Mouse (Mus musculus): ENCODE measurements around the gene Cftr. TPM values are rescaled to one million over a fixed set of nuclear protein-coding genes. Genes with fewer than 3 reads are reported as not detected.

Cftr gene
- polyA plus RNA-seq, 1 experiment from 2014 or later = 1.3 TPM

Other genes with a start within 250 kb of the Cftr start
- 6.4 and 7.3 TPM in 2 replicates for gene Wnt2, start 140.1 kb upstream of the Cftr start, polyA plus RNA-seq (2015; fragmentation: Nextera tagmentation; extraction: Ambion mirVana)
- not detected in 2 replicates for gene Asz1, start 61.6 kb upstream of the Cftr start, polyA plus RNA-seq (2015; fragmentation: Nextera tagmentation; extraction: Ambion mirVana)

Data from embryonic facial prominence, embryonic 15.5 days (tissue).